Mouse (Mus musculus) right cerebral cortex, postnatal 14 days (tissue): ENCODE measurements around the gene Nfya.

ENCODE experiments used
- DNase-seq: peaks from one replicate; pipeline ENCODE4 v3.0.0; 2022

Nfya gene

GRCm38 (mm10) chr17:48409380-48410298, at the start of gene Nfya, which contains the start of gene Oard1:
Nfya (minus strand) TSS chr17:48409906.
Oard1 (plus strand) TSS chr17:48410014.
- peak; percentile 99 for DNase-seq

- no peak for DNase-seq
Measured at GRCm38 (mm10) chr17:48457971-48458653, 48.4 kb upstream of the Nfya start.

- no peak for DNase-seq
Measured at GRCm38 (mm10) chr17:48455955-48456354, 46.2 kb upstream of the Nfya start.

GRCm38 (mm10) chr17:48454688-48455087, 45.0 kb upstream of the Nfya start, which contains the start of gene Unc5cl:
Unc5cl (plus strand) TSS chr17:48454901.
- DNase-seq = no peak

- no peak for DNase-seq
Measured at GRCm38 (mm10) chr17:48454190-48454589, 44.5 kb upstream of the Nfya start.

GRCm38 (mm10) chr17:48453489-48453888, 43.8 kb upstream of the Nfya start:
- DNase-seq = no peak

- DNase-seq = no peak
Measured at GRCm38 (mm10) chr17:48451753-48452444, 42.2 kb upstream of the Nfya start.

GRCm38 (mm10) chr17:48451353-48451675, 41.6 kb upstream of the Nfya start, which contains the start of gene Tspo2:
Tspo2 (minus strand) TSS chr17:48451522.
- DNase-seq = no peak

GRCm38 (mm10) chr17:48450666-48451352, 41.1 kb upstream of the Nfya start:
- no peak for DNase-seq

GRCm38 (mm10) chr17:48447675-48448074, 38.0 kb upstream of the Nfya start:
- no peak for DNase-seq

- DNase-seq = no peak
Measured at GRCm38 (mm10) chr17:48443542-48444145, 33.9 kb upstream of the Nfya start.

GRCm38 (mm10) chr17:48442745-48443457, 33.2 kb upstream of the Nfya start:
- no peak for DNase-seq

- DNase-seq = no peak
Measured at GRCm38 (mm10) chr17:48437421-48437911, 27.8 kb upstream of the Nfya start.

- no peak for DNase-seq
Measured at GRCm38 (mm10) chr17:48436487-48436886, 26.8 kb upstream of the Nfya start.

GRCm38 (mm10) chr17:48434479-48434878, 24.8 kb upstream of the Nfya start:
- no peak for DNase-seq

GRCm38 (mm10) chr17:48433689-48434330, 24.1 kb upstream of the Nfya start:
- DNase-seq = no peak

- no peak for DNase-seq
Measured at GRCm38 (mm10) chr17:48433006-48433655, 23.4 kb upstream of the Nfya start.

- DNase-seq = no peak
Measured at GRCm38 (mm10) chr17:48432158-48432980, 22.7 kb upstream of the Nfya start, which contains the start of gene Apobec2. Apobec2 (minus strand) TSS chr17:48432930.

- DNase-seq = no peak
Measured at GRCm38 (mm10) chr17:48431054-48431453, 21.3 kb upstream of the Nfya start.
